In the genomic region with DNA sequence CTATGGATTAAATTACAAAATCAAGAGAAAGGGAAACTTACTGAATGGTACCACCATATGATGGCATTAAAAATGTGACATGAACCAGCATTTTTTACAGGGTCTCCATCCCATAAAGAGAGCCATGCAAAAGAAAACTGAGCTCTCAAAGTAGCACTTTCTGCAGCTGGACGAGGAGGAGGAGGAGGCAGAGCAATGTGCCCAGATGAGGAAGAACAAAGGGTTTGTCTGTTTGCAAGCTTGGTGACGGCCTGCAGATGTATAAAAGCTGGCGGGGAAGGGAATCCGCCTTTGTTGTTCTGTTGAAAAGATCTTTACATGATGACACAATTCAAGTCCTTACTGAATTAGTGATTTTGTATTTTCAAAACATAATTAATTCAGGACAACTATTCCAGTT, we compare ENCODE assay signal across 29 mouse cellular contexts.
DNase-seq lines count a peak whose midpoint lies in the region; TF ChIP-seq lines count a peak whose summit lies in the region.
"Had no signal": no experiment of that assay in that cellular context is flagged by ENCODE, and none has a peak within 500 bp of the region (broad histone marks: within the 10 kb centered on the region; RNA-seq: fewer than 3 reads in every experiment).

No protein-coding gene starts in this region.

- DNase-seq in frontal cortex, postnatal 36 days (ENCODE audit: low spot score in 2 of 2): peak; percentile 2 to 13
- no peak for DNase-seq in frontal cortex, postnatal 10 days (ENCODE audit: low spot score in 2 of 2)
- DNase-seq in layer of hippocampus, postnatal 36 days: peak; percentile 7 to 21
- no peak for DNase-seq in layer of hippocampus, postnatal 10 days (ENCODE audit: low spot score in 2 of 2)
- peak; percentile 5 for DNase-seq in right cerebral cortex, adult 18-20 months
- DNase-seq in right cerebral cortex, postnatal 25 days: no peak
- DNase-seq in kidney, adult 2 months: no peak
- DNase-seq: adrenal gland, postnatal 25 days; B cell, adult 2 months; cerebellum, adult 8-10 months; cerebellum, postnatal 36 days; embryo, embryonic 11 days; gastrocnemius, adult 2 months; heart, adult 2 months; heart, postnatal 4 days; kidney, adult 11 months; kidney, postnatal 25 days; spleen, adult 18-20 months; thymus, adult 18-20 months; thymus, postnatal 25 days had no signal

- no peak overlapping the region for H3K4me3 ChIP-seq in kidney, adult 2 months (ENCODE audit: insufficient read depth, low read depth, low read length)
- H3K4me3 ChIP-seq: embryonic facial prominence, embryonic 15.5 days; gastrocnemius, adult 2 months; heart, adult 2 months; heart, embryonic 12.5 days; kidney, embryonic 15.5 days; layer of hippocampus, adult 2 months; limb, embryonic 13.5 days; lung, embryonic 15.5 days; midbrain, embryonic 12.5 days; neural tube, embryonic 13.5 days had no signal

- WGBS in kidney, adult 2 months: 91% methylated on average over 4 of the region's 4 CpGs

- no peak for TF ChIP-seq CTCF in kidney, adult 2 months (conservative IDR thresholded peaks at IDR 0.05; ENCODE audit: insufficient read depth, insufficient read length, low read depth, low read length)

- no peak overlapping the region for H3K27ac ChIP-seq in kidney, adult 2 months (ENCODE audit: insufficient read depth, low read depth, low read length)
- H3K27ac ChIP-seq: embryonic facial prominence, embryonic 15.5 days; gastrocnemius, adult 2 months; heart, adult 2 months; hindbrain, embryonic 14.5 days; kidney, embryonic 15.5 days; layer of hippocampus, adult 2 months; limb, embryonic 13.5 days; lung, embryonic 15.5 days; midbrain, embryonic 12.5 days; neural tube, embryonic 13.5 days had no signal

- no peaks in the 10 kb centered on the region for H3K4me1 ChIP-seq in kidney, adult 2 months (ENCODE audit: control insufficient read depth, insufficient read depth, low read length)
- H3K4me1 ChIP-seq: heart, embryonic 12.5 days; kidney, embryonic 15.5 days; lung, embryonic 15.5 days had no signal

- TF ChIP-seq POLR2A in kidney, adult 2 months (IDR thresholded peaks at IDR 0.05; ENCODE audit: low read depth, low read length): no peak

- no peaks in the 10 kb centered on the region for H3K27me3 ChIP-seq in kidney, adult 2 months (replicated peaks; ENCODE audit: control insufficient read depth, insufficient read depth, low read length)
- H3K27me3 ChIP-seq: embryonic facial prominence, embryonic 15.5 days; heart, embryonic 12.5 days; kidney, embryonic 15.5 days; limb, embryonic 13.5 days; lung, embryonic 15.5 days; neural tube, embryonic 13.5 days had no signal

- no peaks in the 10 kb centered on the region for H3K36me3 ChIP-seq in kidney, adult 2 months (ENCODE audit: control insufficient read depth, insufficient read depth, low read length)
- H3K36me3 ChIP-seq: embryonic facial prominence, embryonic 15.5 days; heart, embryonic 12.5 days; kidney, embryonic 15.5 days; limb, embryonic 13.5 days; lung, embryonic 15.5 days; midbrain, embryonic 12.5 days; neural tube, embryonic 13.5 days had no signal

Comparison
In these comparisons a context has a peak if more than half of its experiments do, and no peak if none do; other contexts are left out.
1. DNase-seq: peak in frontal cortex, postnatal 36 days (2 of 2), layer of hippocampus, postnatal 36 days (2 of 2) and right cerebral cortex, adult 18-20 months (single experiment); none in frontal cortex, postnatal 10 days (0 of 2), layer of hippocampus, postnatal 10 days (0 of 2), right cerebral cortex, postnatal 25 days (single experiment) and kidney, adult 2 months (single experiment).